Mouse (Mus musculus) erythroblast, embryonic 14.5 days (primary cell): ENCODE data around the gene Slmap.

ENCODE experiments used
- GATA1 ChIP-seq: IDR thresholded peaks from 2 replicates; pipeline ENCODE4 v1.6.1; 2012; ENCODE audit warnings: low read length, inconsistent platforms, mixed read lengths
- TAL1 ChIP-seq: IDR thresholded peaks from 3 replicates; pipeline ENCODE4 v1.6.1; 2012; ENCODE audit warnings: low read length, inconsistent platforms, mixed read lengths

- no peak for TF ChIP-seq TAL1
- TF ChIP-seq GATA1, result no peak
These were observed 75.2 kb downstream of the Slmap start for GRCm38 (mm10) chr14:26459516-26459915.
